Mouse (Mus musculus) spleen, postnatal 10 days (tissue): Measurements from ENCODE around the gene 2700097O09Rik.
A peak's percentile ranks its signal among the peaks of the same experiment; 100 is the strongest.
"Not testable (repeated sequence)": the region's sequence is repeated elsewhere in the genome, so short reads cannot be mapped to it uniquely, and the experiment has no call there.

Experiments used
- DNase-seq, 2 experiments: peaks; one replicate each; pipeline ENCODE4 v3.0.0; 2021 to 2022; ENCODE audit warnings: low spot score in 2 of 2

2700097O09Rik gene

GRCm38 (mm10) chr12:55079726-55080600 is at the start of gene 2700097O09Rik, which contains the start of gene Srp54a:
TSS of gene 2700097O09Rik (minus strand) at chr12:55080110.
TSS of gene Srp54a (plus strand) at chr12:55080262.
- DNase-seq: peak; percentile 91 to 97

DNA sequence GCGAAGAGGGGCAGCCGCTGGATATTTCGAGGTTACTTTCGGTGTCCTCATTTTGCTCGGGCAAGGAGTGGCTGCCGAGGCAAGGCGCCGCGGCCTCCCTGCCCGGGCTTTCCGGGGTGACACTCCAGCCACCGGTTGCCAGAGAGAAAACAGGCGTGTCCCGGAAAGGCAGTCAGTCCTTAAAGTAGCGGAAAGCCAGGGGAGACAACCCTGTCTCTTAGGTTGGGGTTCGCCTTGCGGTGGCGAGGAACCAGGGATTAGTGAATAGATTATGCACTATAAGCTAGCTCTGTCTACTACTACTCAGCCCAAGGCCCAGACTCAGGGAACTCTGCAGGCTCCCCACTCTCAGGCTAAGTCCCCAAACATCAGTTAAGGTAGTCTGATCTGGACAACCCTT is 44.8 kb upstream of the 2700097O09Rik start:
- DNase-seq: not testable (repeated sequence)

DNA sequence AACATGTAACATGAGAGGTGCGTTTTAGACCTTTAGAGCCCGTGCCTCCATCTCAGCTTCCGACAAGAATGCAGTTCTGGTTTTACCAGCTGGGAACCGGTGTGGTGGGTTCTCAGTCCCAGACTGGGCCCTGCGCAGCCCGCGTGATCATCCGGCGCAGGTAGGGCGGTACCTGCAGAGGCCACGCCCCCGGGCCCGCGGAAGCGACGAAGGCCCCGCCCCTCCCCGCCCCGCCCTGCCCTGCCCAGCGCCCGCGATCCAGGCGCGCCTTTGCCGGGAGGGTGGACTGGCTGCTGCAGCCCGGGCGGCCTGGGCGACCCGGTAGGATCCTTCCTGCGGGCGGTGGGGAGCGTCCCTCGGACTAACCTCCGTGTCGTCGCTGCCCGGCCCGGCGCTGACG is 44.3 kb upstream of the 2700097O09Rik start, which contains the start of gene Fam177a:
Gene Fam177a (plus strand): TSS at position 228 of the 400 bp plus-strand sequence.
- DNase-seq: not testable (repeated sequence)

GRCm38 (mm10) chr12:55112616-55113015 is 32.7 kb upstream of the 2700097O09Rik start:
- not testable (repeated sequence) for DNase-seq

- DNase-seq: not testable (repeated sequence)
Observed at GRCm38 (mm10) chr12:55092127-55092526, 12.2 kb upstream of the 2700097O09Rik start.

GRCm38 (mm10) chr12:55080601-55080942 is 662 bp upstream of the 2700097O09Rik start:
- DNase-seq: not testable (repeated sequence)

DNA sequence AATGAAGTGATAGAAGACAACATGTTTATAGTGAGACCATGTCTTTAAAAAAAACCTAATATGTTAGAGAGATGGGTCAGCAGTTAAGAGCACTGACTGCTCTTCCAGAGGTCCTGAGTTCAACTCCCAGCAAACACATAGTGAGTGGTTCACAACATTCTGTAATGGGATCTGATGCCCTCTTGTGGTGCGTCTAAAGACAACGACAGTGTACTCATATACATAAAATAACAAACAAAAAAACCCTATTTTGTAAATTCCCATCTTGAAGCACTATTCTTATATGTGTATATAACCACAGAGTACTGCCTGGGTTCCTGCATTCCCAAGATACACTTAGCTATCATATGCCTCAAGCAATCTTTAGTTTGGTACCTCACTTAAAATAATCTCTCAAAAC is 1.2 kb downstream of the 2700097O09Rik start:
- DNase-seq: not testable (repeated sequence)

GRCm38 (mm10) chr12:55075296-55075695 is 4.6 kb downstream of the 2700097O09Rik start:
- DNase-seq: no peak

GRCm38 (mm10) chr12:55073686-55074085 is 6.2 kb downstream of the 2700097O09Rik start:
- no peak for DNase-seq

GRCm38 (mm10) chr12:55072495-55072894 is 7.4 kb downstream of the 2700097O09Rik start:
- DNase-seq: no peak

GRCm38 (mm10) chr12:55062141-55062540 is 17.8 kb downstream of the 2700097O09Rik start:
- DNase-seq: no peak

DNA sequence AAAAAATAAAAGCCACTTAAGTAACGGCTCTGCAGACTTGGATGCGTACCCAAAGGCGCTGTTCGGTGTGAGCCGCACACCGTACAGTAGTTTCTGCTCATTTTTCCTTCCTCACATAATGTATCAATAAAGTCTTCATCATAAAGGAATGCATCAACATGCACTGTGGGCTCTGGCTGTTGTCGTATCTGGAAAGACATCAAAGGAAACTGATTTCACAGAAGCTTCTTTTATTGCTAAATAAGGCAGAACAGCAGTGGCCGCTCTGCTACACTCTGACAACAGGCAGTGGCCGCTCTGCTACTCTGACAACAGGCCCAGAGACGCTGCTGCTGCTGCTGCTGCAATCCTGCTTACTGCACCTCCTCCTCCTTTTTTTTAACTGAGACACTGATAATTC is 18.9 kb downstream of the 2700097O09Rik start:
- no peak for DNase-seq

- no peak for DNase-seq
Observed at GRCm38 (mm10) chr12:55060212-55060898, 19.6 kb downstream of the 2700097O09Rik start.

DNA sequence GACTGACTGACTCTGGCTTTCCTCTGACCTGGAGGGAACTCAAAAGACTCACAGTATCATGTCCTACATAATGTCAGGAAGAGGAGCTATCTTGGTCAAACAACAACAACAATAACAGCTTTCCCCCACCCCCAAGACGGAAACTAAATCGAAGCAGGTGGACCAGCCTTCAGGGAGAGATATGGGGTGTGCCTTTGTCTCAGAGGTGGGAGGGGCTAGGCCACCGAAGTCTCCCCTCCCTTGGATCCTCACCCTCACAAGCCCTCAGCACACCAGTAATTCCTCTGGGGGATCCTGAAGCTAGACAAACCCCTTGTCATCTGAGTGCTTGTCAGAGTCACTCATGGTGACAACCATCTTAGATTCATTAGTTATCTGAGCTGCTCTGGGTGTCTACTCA is 20.1 kb downstream of the 2700097O09Rik start:
- DNase-seq: no peak

- no peak for DNase-seq
Observed at GRCm38 (mm10) chr12:55058865-55059615, 20.9 kb downstream of the 2700097O09Rik start.

DNA sequence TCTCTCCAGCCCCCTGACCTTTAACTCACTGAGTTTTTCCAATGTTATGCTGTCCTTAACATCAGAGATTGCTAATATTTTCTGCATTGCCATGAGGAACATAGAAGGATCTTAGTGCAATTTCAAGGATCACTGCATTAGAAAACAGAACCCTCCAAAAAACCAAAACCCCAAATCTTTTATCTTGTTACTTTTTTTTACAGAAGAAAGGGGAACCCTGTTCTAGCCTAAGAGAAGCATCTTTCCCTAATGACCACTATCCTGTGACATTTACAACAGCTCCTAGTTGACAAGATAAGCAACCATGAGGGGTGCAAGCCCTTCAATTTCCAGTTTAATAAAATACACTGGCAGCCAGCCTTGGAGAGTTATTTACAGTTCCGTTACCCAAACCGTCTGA is 23.2 kb downstream of the 2700097O09Rik start:
- no peak for DNase-seq

DNA sequence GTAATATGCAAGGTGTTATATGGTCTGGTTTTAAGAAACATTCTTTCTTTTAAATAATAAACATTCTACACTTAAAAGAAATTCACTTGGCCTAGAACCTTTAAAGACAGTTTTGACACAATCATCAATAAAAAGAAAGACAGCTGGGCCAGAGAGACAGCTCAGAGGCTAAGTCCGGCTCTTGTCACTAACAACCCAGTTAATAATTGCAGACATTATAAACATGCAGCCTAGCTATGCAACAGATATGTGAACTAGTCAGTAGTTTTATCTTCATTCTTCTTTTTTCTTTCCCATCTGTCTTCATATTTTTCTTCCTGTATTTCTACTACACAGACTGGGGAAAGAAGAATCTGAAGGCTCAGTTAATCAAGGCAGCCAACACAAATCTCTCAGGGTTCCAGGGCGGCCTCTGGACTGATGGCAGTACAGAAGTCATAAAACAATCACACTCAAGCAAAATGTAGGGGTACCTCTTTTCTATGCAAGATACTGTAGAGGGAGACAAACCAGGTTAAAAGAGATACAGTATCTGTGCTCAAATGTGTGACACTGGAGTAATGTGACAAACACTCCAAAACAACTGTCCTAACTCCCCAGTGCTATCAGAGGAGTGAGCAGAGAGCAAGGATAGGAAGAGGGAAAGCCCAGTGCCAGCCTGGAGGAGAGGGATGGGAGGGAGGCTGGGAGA is 25.2 kb downstream of the 2700097O09Rik start:
- DNase-seq: no peak

GRCm38 (mm10) chr12:55053267-55053666 is 26.6 kb downstream of the 2700097O09Rik start:
- peak in 1 of 2 experiments; percentile 32 for DNase-seq

DNA sequence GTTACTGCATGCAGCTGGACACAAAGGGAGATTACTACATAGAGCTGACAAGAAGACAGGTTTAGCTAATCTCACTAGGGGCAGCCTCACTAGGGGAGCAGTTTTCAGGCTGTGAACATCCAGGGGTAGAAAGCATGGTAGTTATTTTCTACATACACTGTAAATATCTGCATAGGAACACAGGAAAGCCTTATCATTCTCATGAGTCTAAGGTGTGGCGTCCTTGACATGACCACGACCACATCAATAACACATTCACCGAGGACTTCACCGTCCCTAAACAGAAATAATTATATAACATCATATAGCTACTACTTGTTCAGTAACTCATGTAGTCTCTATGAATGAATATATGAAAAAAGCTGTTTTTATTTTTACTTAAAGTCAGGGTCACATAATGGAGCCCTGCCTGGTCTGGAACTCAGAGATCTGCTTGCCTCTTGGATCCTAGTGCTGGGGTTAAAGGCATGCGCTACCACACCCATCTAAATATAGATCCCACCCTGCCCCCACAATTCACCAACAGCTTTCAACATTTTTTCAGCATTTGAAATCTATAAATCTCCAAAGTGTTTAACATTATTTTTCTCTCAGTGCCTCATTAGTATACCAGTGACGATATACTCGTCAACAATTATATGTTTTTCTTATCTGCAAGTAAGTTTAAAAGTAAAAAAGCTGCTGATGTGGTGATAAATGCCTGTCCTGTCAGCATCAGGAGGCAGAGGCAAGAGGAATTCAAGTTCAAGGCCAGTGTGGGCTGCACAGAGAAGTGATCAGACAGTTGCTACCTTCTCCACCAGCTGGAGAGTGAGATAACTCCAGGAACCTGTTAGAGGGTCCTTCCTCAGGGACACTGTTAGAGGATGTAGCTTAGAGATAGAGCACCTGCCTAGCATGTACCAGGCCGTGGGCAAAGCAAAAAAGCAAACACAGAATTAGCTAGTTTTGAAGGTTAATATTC is 28.4 kb downstream of the 2700097O09Rik start:
- DNase-seq: peak in 1 of 2 experiments; percentile 53

DNA sequence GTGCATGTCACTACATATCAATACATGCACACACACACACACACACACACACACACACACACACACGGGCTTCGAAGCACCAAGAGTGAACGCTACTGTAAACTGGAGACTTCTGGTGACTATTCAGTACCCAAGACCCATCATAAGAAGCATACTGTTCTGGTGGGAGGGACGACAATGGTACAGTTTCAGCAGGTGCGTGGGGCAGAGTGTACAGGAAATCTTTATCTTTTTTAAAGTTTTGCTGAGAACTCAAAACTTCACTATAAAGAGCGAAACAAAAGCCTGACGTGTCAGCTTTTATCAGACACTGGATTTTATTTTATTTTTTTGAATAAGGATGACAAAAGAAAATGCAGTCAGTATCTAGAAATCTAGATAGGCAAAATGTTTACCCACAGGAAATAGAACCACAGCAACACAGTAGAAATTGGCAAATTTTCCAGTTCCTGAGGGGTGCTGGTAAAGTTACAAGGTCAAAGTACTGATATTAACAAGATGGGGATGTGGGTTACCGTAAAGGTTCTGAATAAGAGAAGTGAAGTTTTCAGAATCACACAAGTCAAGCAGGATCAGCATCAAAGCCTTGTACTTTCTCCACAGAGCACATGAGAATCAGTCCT is 30.1 kb downstream of the 2700097O09Rik start:
- DNase-seq: no peak
